Mouse (Mus musculus) MEL (cell line): Measurements from ENCODE around the gene Anp32e.

Source experiments
- BHLHE40 ChIP-seq: IDR thresholded peaks from 2 replicates; pipeline ENCODE4 v1.6.1; 2012; ENCODE audit warnings: low read depth, mild to moderate bottlenecking, inconsistent platforms, low read length, improper control_type of control experiment, borderline replicate concordance
- CTCF ChIP-seq, 3 experiments: IDR thresholded peaks in 2 of 3; conservative IDR thresholded peaks in 1 of 3; 2 replicates each; pipeline ENCODE4 v1.5.1; 2011 to 2012; ENCODE audit warnings: low read length in 3 of 3, low read depth in 2 of 3, mild to moderate bottlenecking in 2 of 3, improper control_type of control experiment in 1 of 3, inconsistent platforms in 1 of 3, mixed read lengths in 1 of 3, moderate library complexity in 1 of 3; ENCODE audit not compliant: control insufficient read depth in 1 of 3, insufficient read depth in 1 of 3, poor library complexity in 1 of 3, severe bottlenecking in 1 of 3
- ELF1 ChIP-seq: IDR thresholded peaks from 2 replicates; pipeline ENCODE4 v1.6.1; 2014; ENCODE audit warnings: low read depth, mild to moderate bottlenecking, inconsistent platforms, low read length, improper control_type of control experiment, moderate library complexity
- EP300 ChIP-seq, 2 experiments: IDR thresholded peaks; 2 replicates each; pipeline ENCODE4 v1.6.1; 2011; ENCODE audit warnings: improper control_type of control experiment in 2 of 2, low read length in 2 of 2, low read depth in 1 of 2, mild to moderate bottlenecking in 1 of 2
- HCFC1 ChIP-seq: IDR thresholded peaks from 2 replicates; pipeline ENCODE4 v1.6.1; 2012; ENCODE audit warnings: low read depth, mild to moderate bottlenecking, inconsistent platforms, low read length, improper control_type of control experiment, moderate library complexity
- MEF2A ChIP-seq: IDR thresholded peaks from 2 replicates; pipeline ENCODE4 v1.6.1; 2014; ENCODE audit warnings: low read depth, mild to moderate bottlenecking, inconsistent platforms, low read length, improper control_type of control experiment; ENCODE audit not compliant: poor library complexity, insufficient replicate concordance, severe bottlenecking; ENCODE audit errors: extremely low read depth
- MXI1 ChIP-seq: IDR thresholded peaks from 2 replicates; pipeline ENCODE4 v1.6.1; 2011; ENCODE audit warnings: mild to moderate bottlenecking, low read depth, low read length, improper control_type of control experiment
- MYC ChIP-seq: IDR thresholded peaks from 2 replicates; pipeline ENCODE4 v1.6.1; 2011; ENCODE audit warnings: low read depth, mild to moderate bottlenecking, low read length, improper control_type of control experiment, moderate library complexity
- NELFE ChIP-seq: IDR thresholded peaks from 2 replicates; pipeline ENCODE4 v1.6.1; 2011; ENCODE audit warnings: low read depth, low read length, improper control_type of control experiment
- NRF1 ChIP-seq: IDR thresholded peaks from 2 replicates; pipeline ENCODE4 v1.6.1; 2014; ENCODE audit warnings: low read depth, mild to moderate bottlenecking, inconsistent platforms, low read length, improper control_type of control experiment, moderate library complexity; ENCODE audit not compliant: poor library complexity, insufficient read depth, severe bottlenecking
- POLR2A ChIP-seq, 2 experiments: IDR thresholded peaks; 2 replicates each; pipeline ENCODE4 v1.6.1; 2011 to 2012; ENCODE audit warnings: low read length in 2 of 2, mild to moderate bottlenecking in 2 of 2, control low read depth in 1 of 2, improper control_type of control experiment in 1 of 2, low read depth in 1 of 2, moderate library complexity in 1 of 2; ENCODE audit not compliant: control insufficient read depth in 1 of 2, insufficient read depth in 1 of 2, poor library complexity in 1 of 2
- SMC3 ChIP-seq: IDR thresholded peaks from 2 replicates; pipeline ENCODE4 v1.6.1; 2011; ENCODE audit warnings: low read depth, low read length, improper control_type of control experiment
- ZKSCAN1 ChIP-seq: IDR thresholded peaks from 2 replicates; pipeline ENCODE4 v1.6.1; 2012; ENCODE audit warnings: low read depth, mild to moderate bottlenecking, inconsistent platforms, low read length, improper control_type of control experiment, moderate library complexity

- no peak for TF ChIP-seq POLR2A (IDR thresholded peaks at IDR 0.05; ENCODE audit: control insufficient read depth in 1 of 2, insufficient read depth in 1 of 2, low read depth in 1 of 2, low read length in 2 of 2, poor library complexity in 1 of 2)
- TF ChIP-seq CTCF (IDR thresholded peaks at IDR 0.05 in 2 of 3, conservative IDR thresholded peaks at IDR 0.05 in 1 of 3; ENCODE audit: control insufficient read depth in 1 of 3, insufficient read depth in 1 of 3, low read depth in 2 of 3, low read length in 3 of 3, poor library complexity in 1 of 3, severe bottlenecking in 1 of 3) = no peak
- no peak for TF ChIP-seq MXI1
- TF ChIP-seq ELF1 = no peak
- TF ChIP-seq HCFC1 = no peak
- no peak for TF ChIP-seq SMC3
- no peak for TF ChIP-seq ZKSCAN1
- no peak for TF ChIP-seq MEF2A
- TF ChIP-seq EP300 (IDR thresholded peaks at IDR 0.05; ENCODE audit: low read depth in 1 of 2, low read length in 2 of 2) = no peak
- no peak for TF ChIP-seq NRF1
- no peak for TF ChIP-seq NELFE
- no peak for TF ChIP-seq MYC
- TF ChIP-seq BHLHE40 = no peak
These were observed 57.1 kb downstream of the Anp32e start for GRCm38 (mm10) chr3:95986001-95986622.
